Mouse (Mus musculus): Measurements from ENCODE around the gene Iqcc.

The Iqcc gene

DNA sequence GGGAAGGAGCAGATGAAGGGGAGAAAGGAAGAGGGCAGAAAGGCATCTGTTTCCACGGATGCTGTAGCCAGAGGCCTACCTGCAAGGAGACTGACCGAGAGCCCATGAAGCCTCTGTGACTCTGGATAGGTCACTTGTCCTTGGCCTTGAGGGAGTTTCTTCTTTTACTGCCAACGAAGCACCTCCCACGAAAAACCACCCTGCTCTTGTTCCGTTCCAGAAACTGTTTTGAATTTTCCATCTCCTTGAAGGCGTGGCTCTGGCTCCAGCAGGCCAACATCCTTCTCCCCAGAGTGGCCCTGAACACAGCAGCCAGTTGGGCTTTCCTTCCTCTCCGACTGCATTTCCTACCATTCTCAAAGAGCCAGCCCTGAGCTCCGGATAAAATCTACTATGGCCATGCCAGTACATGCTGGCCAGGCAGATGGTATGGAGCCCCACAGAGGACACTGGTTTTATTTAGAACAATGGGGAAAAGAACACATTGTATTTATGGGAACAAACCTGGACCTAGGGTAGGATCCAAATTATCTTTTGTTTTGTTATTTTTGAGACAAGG lies 2.5 kb upstream of the Iqcc start:
- peak; percentile 99 for DNase-seq

GRCm38 (mm10) chr4:129620419-129621282 lies 1.8 kb upstream of the Iqcc start:
- DNase-seq: no peak

DNA sequence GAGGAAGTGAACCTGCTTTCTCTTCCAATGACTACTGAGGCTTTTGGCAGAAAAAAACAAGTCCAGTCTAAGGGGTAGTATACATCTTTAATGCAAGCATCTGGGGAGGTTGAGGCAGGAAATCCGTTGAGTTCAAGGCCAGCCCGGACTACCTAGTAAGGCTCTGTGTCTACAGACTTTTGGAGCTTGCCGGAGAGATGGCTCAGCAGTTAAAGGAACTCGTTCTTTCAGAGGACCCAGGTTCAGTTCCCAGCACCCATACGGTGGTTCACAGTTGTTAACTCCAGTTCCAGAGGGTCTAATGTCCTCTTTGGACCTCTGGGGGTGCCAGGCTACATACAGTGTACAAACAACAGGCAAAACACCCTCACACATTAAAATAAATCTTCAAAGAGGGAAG lies 868 bp downstream of the Iqcc start:
- DNase-seq: peak; percentile 93

GRCm38 (mm10) chr4:129617121-129617641 lies 1.7 kb downstream of the Iqcc start:
- peak; percentile 92 for DNase-seq

DNA sequence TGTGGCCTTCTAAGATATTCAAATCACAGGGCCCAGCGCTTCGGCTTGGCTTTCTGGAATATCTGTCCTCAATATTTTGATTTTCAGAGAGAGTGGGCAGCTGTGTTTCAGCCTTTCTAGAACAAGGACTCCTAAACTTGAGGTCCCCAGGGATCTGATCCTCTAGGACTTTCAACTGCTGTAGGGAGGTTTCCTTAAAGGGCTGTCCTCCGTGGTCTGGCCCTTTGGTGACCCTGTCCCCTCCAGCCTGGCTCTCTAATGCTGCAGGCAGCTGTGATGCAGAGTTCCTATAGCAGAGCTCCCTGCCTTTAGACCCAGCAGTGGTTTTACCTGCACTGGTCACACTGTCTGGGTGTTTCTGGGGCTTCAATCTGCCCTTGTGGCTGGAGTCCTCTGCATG lies 2.3 kb downstream of the Iqcc start:
- peak; percentile 91 for DNase-seq

DNA sequence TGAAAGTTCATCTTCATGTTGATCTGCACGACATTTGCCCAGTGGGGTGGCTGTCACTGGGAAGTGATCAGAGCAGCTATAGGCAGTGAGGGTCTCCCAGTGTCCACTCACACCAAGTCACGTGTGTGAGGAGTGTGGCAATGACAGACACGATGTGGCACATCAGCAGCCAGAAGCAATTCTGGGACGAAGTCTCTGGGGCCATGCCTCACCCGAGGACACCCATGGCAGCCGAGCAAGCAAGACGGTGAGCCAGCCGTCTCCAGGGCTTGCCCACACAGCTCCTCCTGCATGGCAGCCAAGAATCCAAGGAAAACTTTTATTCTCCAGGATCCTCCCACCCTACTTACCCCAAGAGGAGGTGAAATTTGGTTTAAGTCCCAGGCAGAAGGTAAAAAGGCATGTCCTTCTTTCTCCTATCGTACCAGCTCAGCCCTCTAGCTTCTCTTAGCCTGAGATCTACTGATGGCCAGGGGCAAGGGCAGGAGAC lies 3.1 kb downstream of the Iqcc start:
- DNase-seq: peak; percentile 91

GRCm38 (mm10) chr4:129614093-129614492 lies 4.8 kb downstream of the Iqcc start, which contains the start of gene Dcdc2b:
Gene Dcdc2b, minus strand, starts transcription at chr4:129614257.
- DNase-seq: peak; percentile 94

DNA sequence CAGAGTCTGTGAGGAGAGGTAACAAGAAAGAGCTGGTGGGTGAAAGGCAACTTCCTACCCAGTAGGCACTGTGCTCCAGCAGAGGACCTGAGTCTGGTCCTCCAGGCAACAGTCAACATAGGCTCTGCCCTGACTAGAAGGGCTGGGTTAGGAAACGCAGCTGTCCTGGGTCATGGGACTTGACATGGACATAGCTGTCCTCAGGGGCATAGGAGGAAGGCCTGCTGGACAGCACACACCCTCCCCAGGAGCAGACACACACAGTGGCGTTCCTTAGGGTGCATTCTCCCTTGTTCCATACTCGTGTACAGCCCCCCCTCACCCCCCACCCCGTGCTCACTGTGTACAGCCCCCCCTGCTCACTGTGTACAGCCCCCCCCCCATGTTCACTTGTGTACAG lies 8.4 kb downstream of the Iqcc start:
- DNase-seq: no peak

- DNase-seq: peak; percentile 91
Measured at GRCm38 (mm10) chr4:129610026-129610425, 8.9 kb downstream of the Iqcc start.

DNA sequence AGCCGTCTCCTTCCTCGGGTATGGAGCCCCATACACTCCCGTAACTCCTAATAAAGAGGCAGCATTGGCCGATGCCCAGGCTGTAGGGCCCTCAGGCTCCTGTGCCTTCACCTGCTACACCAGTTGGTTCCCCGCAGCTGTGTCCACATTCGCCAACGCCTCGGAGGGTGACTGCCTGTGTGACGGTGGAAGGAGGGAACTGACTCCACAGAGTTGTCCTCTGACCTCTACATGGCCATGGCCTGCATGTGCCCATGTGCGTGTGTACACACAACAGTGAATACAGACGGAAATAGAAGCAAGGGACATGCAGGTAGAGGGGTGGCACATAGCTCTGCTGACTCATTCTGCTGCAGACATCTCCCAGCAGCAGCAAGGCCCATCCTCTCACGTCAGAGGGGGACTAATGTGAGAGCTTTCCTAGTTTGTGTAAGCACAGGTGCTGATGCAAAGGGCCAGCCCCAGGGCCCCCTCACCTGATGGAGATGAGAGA lies 9.7 kb downstream of the Iqcc start:
- peak; percentile 93 for DNase-seq

DNA sequence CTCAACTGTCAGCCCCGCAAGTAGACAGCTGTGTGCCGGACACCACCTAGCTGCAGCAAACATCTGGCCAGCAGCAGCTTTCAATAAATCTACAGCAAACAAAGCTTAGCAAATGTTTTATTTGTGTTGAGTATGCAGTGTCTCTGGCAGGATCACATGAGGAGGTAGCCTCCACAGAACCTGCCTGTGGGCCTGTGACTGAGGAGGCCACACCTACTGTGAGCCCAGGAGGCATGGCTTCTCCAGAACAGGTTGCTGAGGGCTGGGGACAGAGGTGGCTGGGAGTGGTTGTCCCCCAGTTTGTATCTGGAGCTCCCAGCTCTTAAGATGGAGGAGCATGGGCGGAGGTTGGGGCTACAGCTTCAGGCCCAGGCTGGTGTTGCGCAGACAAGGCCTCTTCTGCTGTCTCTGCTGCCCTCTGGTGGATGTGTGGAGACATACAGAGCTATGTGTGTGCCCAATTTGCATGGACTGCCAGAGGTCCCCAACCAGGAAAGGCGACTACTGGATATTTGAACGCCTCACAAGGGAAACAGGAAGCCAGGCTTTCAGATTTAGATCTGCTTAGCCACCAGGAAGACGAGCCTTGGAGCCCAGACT lies 10.4 kb downstream of the Iqcc start:
- peak; percentile 97 for DNase-seq

GRCm38 (mm10) chr4:129600233-129601158 lies 18.4 kb downstream of the Iqcc start, which contains the start of the genes Eif3i and Tmem234:
Gene Eif3i, minus strand, starts transcription at chr4:129600648.
Gene Tmem234, plus strand, starts transcription at chr4:129600668.
- DNase-seq: peak; percentile 99

- DNase-seq: no peak
Measured at GRCm38 (mm10) chr4:129588865-129589264, 30.0 kb downstream of the Iqcc start.

GRCm38 (mm10) chr4:129586943-129587342 lies 32.0 kb downstream of the Iqcc start:
- DNase-seq: no peak

DNA sequence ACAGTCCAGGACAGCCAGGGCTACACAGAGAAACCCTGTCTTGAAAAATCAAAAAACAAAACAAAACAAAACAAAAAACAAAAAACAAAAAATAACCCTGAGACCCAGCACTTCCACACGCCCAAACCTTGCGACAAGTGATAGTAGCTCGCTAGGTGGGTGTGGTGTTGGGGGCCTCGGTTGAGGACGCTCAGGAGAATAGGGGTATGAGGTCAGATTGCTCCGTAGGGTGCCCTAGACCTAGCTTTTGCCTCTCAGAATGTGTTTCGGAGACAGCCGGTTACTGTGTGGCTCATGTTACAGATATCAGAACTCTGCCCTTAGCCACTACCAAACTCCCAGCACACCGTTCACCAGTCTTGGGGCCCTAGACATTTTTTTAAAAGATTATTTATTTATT lies 33.1 kb downstream of the Iqcc start:
- no peak for DNase-seq

DNA sequence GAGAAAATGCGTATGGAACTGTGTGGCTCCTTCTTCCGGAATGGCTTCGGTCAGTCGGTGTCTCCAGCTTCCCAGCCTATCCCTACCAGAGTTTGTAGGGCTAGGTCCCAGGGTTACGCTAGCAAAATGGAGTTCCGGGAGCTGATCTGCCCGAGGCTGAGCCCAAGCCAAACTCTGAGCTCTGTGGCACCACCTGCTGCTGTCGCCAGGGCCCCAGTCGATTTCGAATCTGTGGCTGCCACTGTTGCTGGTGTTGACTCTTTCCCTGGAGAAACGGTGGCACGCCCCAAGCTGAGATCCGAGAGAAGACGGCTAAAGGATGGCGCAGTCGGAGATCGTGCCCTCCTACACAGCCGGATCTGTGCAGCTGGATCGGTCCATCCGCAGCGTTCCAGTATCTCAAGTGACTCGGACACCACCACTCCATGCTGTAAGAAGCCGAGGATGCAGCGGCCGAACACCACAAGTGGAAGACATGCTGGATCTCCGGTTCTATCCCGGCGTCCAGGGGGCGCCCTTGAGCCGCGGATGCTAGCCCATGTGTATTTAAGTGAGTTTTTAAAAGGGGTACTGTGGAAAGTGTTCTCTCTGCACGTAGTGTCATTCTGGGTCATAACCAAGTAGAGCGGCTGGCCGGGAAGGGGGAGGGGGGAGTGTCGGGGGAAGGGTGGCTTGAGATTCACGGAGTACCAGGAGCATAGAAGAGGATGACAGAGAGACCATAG lies 33.9 kb downstream of the Iqcc start:
- peak; percentile 98 for DNase-seq

DNA sequence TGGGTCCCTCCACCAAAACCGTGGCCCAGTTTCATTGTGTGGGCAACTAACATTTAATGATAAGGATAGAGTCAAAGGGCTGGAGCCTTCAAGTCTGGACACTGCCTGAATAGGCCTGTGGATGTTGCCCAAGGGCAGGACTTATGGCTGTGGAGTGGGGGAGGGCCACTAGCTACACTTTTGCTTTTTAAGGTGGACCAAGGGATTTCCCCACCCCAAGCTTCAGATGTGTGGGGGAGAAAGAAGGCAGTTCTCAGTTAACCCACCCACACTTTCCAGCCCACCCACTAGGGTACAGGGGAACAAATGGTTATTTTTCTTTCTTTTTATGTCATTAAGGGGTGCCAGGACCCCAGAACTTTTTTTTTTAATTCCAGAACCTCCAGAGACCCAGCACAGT lies 34.5 kb downstream of the Iqcc start:
- DNase-seq: no peak

DNA sequence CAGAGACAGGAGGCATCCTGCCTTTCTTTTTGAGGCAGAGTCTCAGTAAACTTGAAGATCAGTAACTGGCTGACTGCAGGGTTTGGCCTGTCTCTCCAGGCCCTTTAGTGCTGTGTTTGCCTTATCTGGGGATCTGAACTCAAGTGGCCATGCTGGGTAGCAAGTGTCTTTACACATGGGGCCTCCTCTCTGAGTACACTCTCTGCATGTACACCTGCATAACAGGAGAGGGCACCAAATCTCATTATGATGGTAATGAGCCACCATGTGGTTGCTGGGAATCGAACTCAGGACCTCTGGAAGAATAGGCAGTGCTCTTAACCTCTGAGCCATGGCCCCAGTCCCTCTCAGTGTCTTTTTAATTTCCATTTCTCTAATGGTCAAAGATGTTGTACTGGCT lies 36.6 kb downstream of the Iqcc start:
- DNase-seq: no peak

DNA sequence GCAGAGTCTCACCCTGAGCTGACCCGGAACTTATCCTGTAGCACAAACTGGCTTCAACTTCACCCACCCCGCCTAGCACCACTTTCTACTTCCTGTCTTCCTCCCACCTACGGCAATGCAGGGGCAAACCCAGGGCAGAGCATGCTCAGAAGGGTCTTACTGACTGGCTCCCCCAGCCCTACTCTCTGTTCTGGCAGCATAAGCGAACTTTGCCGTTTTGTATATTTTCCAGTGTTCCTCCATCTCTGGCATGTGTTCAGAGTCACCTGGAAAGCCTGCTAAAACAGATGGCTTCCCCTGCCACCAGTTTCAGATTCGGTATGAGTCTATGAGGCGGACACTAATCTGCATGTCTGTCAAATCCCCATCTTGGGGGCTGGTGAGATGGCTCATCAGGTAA lies 38.6 kb downstream of the Iqcc start:
- no peak for DNase-seq

DNA sequence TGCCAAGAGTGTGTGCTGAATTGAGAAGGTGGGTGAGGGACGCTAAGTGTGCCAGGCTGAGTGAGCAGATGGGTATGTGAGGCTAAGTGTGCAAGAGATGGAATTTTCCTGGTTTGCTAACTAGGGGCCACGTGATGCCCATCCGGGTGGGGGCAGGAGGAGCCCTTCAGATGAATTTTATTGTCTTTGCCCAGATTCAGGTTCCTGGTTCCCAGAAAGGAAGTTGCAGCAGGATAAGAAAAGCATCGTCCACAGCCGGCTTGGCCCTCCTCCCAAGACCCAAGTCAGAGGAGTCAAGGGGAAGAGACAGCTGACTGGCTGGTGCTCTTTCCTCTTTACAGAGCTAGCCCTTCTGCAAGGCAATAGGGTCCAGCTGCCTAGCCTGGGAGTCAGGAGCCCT lies 40.4 kb downstream of the Iqcc start, which contains the start of gene Fam167b:
Gene Fam167b (minus strand): TSS at position 84 of the 400 bp plus-strand sequence.
- DNase-seq: peak; percentile 98

DNA sequence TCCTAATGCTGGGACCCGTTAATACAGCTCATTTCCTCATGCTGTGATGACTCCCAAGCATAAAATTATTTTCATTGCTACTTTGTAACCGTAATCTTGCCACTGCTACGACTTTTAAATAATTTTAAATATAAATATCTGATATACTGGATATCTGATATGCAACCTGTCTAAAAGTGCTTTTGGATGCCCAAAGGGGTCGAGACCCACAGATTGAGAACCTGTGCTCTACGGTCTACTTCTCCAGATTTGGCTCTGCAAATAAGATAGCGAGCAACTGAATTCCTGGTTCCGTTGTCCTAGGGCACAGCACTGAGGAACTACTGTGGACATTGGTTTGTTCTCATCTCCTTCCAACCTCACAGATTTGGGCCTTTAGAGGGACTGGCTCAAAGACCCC lies 41.2 kb downstream of the Iqcc start:
- DNase-seq: no peak

Data from heart, adult 11 months (tissue).